Mouse (Mus musculus) hindbrain, embryonic 13.5 days (tissue): ENCODE results near the gene Stip1. TPM values are rescaled to one million over a fixed set of nuclear protein-coding genes. Genes with fewer than 3 reads are reported as not detected.
"Not testable (repeated sequence)": the region's sequence is repeated elsewhere in the genome, so short reads cannot be mapped to it uniquely, and the experiment has no call there.

ENCODE experiments used
- ATAC-seq: fragments of 200-750 bp; cut with Nextera tagmentation; 2 replicates; pipeline ENCODE4 v1.8.0; 2017; ENCODE audit warnings: moderate TSS enrichment; ENCODE audit not compliant: low FRiP score
- H3K27ac ChIP-seq: fragments of 300-500 bp; sonication (generic); 2 replicates; pipeline ENCODE4 v1.5.1; 2015; ENCODE audit warnings: inconsistent platforms, mild to moderate bottlenecking, moderate library complexity
- H3K27me3 ChIP-seq: fragments of 300-500 bp; sonication (generic); 2 replicates; pipeline ENCODE4 v1.6.1; 2015; ENCODE audit warnings: mild to moderate bottlenecking, inconsistent platforms
- H3K36me3 ChIP-seq: fragments of 300-500 bp; sonication (generic); 2 replicates; pipeline ENCODE4 v1.6.1; 2015; ENCODE audit warnings: mild to moderate bottlenecking, inconsistent platforms
- H3K4me1 ChIP-seq: fragments of 300-500 bp; sonication (generic); replicated peaks from 2 replicates; pipeline ENCODE4 v1.6.1; 2015; ENCODE audit warnings: inconsistent platforms
- H3K4me2 ChIP-seq: fragments of 300-500 bp; sonication (generic); 2 replicates; pipeline ENCODE4 v1.6.1; 2015; ENCODE audit warnings: inconsistent platforms, mild to moderate bottlenecking, moderate library complexity
- H3K4me3 ChIP-seq: fragments of 300-500 bp; sonication (generic); 2 replicates; pipeline ENCODE4 v1.5.1; 2015; ENCODE audit warnings: mild to moderate bottlenecking, inconsistent platforms
- H3K9ac ChIP-seq: fragments of 300-500 bp; sonication (generic); 2 replicates; pipeline ENCODE4 v1.6.1; 2015; ENCODE audit warnings: mild to moderate bottlenecking, inconsistent platforms
- H3K9me3 ChIP-seq: fragments of 300-500 bp; sonication (generic); 2 replicates; pipeline ENCODE4 v1.6.1; 2016; ENCODE audit warnings: inconsistent platforms
- WGBS: fragments of 180-500 bp; shearing (Covaris S2); methylation state at CpG from one replicate; pipeline ENCODE4 v1.1.7; 2015; 5-methylcytosine and 5-hydroxymethylcytosine counted together
- polyA plus RNA-seq: library from polyadenylated mRNA; unstranded; fragments of >200 nt; fragmentation: Nextera tagmentation; extraction: Ambion mirVana; gene quantifications from 2 replicates; pipeline ENCODE4 v1.2.1, GENCODE M21; 2015

The Stip1 gene
- polyA plus RNA-seq, 1 experiment from 2014 or later = 233 TPM

- no peaks in the 10 kb centered on the region for H3K9me3 ChIP-seq
- no peak for ATAC-seq
- H3K4me3 ChIP-seq = no peak overlapping the region
- H3K27ac ChIP-seq = no peak overlapping the region
- peaks cover 26% of the 10 kb centered on the region for H3K36me3 ChIP-seq
- WGBS = 86% methylated on average over 9 of the region's 9 CpGs
- H3K4me1 ChIP-seq = peaks cover 41% of the 10 kb centered on the region
- no peak overlapping the region for H3K9ac ChIP-seq
- no peaks in the 10 kb centered on the region for H3K27me3 ChIP-seq
- no peak overlapping the region for H3K4me2 ChIP-seq
Measured at GRCm38 (mm10) chr19:6997721-6998290, 42.0 kb downstream of the Stip1 start.

- WGBS = under 1% methylated on average over 24 of the region's 24 CpGs
- H3K9me3 ChIP-seq = no peaks in the 10 kb centered on the region
- peaks cover 52% of the 10 kb centered on the region for H3K4me1 ChIP-seq
- H3K4me2 ChIP-seq = peak within 1 kb of the TSS; percentile 87
- H3K27me3 ChIP-seq = no peaks in the 10 kb centered on the region
- 0 out of 2 replicates have a peak within 1 kb of the TSS, but pooled peaks have one; percentile 72 for H3K27ac ChIP-seq
- peak within 1 kb of the TSS; percentile 63 for H3K4me3 ChIP-seq
- peak within 1 kb of the TSS; percentile 83 for H3K9ac ChIP-seq
- peaks cover 26% of the 10 kb centered on the region for H3K36me3 ChIP-seq
- peak; percentile 66 for ATAC-seq
Measured at GRCm38 (mm10) chr19:6996006-6996405, 43.8 kb downstream of the Stip1 start, which contains the start of the genes Nudt22 and Trpt1. Gene Nudt22 (minus strand): TSS chr19:6996117. Gene Trpt1 (plus strand): TSS chr19:6996131.

GRCm38 (mm10) chr19:6995255-6995991, 44.3 kb downstream of the Stip1 start:
- H3K9ac ChIP-seq = peak overlapping the region; percentile 83
- whole genome bisulfite sequencing = 48% methylated on average over 21 of the region's 21 CpGs
- peaks cover 52% of the 10 kb centered on the region for H3K4me1 ChIP-seq
- H3K27me3 ChIP-seq = no peaks in the 10 kb centered on the region
- no peaks in the 10 kb centered on the region for H3K9me3 ChIP-seq
- peak overlapping the region; percentile 63 for H3K4me3 ChIP-seq
- H3K4me2 ChIP-seq = peak overlapping the region; percentile 87
- no peak for ATAC-seq
- no peak overlapping the region for H3K27ac ChIP-seq
- H3K36me3 ChIP-seq = peaks cover 24% of the 10 kb centered on the region

- no peak overlapping the region for H3K27ac ChIP-seq
- WGBS = 89% methylated on average over 8 of the region's 8 CpGs
- H3K27me3 ChIP-seq = no peaks in the 10 kb centered on the region
- H3K4me3 ChIP-seq = no peak overlapping the region
- H3K36me3 ChIP-seq = peaks cover 15% of the 10 kb centered on the region
- H3K4me1 ChIP-seq = peaks cover 52% of the 10 kb centered on the region
- ATAC-seq = no peak
- no peak overlapping the region for H3K9ac ChIP-seq
- no peak overlapping the region for H3K4me2 ChIP-seq
- no peaks in the 10 kb centered on the region for H3K9me3 ChIP-seq
Measured at GRCm38 (mm10) chr19:6994489-6994888, 45.3 kb downstream of the Stip1 start.

- H3K27ac ChIP-seq = no peak overlapping the region
- H3K9ac ChIP-seq = no peak overlapping the region
- no peaks in the 10 kb centered on the region for H3K9me3 ChIP-seq
- H3K36me3 ChIP-seq = peaks cover 10% of the 10 kb centered on the region
- peak overlapping the region; percentile 89; the same call in 1 of the 2 replicates for H3K4me2 ChIP-seq
- H3K4me1 ChIP-seq = peaks cover 52% of the 10 kb centered on the region
- WGBS = 87% methylated on average over 8 of the region's 8 CpGs
- no peaks in the 10 kb centered on the region for H3K27me3 ChIP-seq
- no peak for ATAC-seq
- H3K4me3 ChIP-seq = no peak overlapping the region
Measured at GRCm38 (mm10) chr19:6994002-6994401, 45.8 kb downstream of the Stip1 start.

GRCm38 (mm10) chr19:6993011-6993770, 46.6 kb downstream of the Stip1 start:
- Histone ChIP-seq H3K4me1 (peaks cover 55% of the 10 kb centered on the region), H3K9me3 (no peaks in the 10 kb centered on the region), H3K9ac (peak overlapping the region; percentile 75), H3K4me3 (peak overlapping the region; percentile 55), H3K4me2 (peak overlapping the region; percentile 89), H3K27ac (peak overlapping the region; percentile 61), H3K36me3 (peaks cover 2% of the 10 kb centered on the region), H3K27me3 (no peaks in the 10 kb centered on the region)
- 65% methylated on average over 14 of the region's 14 CpGs for WGBS
- no peak for ATAC-seq

- H3K27ac ChIP-seq = peak within 1 kb of the TSS; percentile 61
- peak within 1 kb of the TSS; percentile 75 for H3K9ac ChIP-seq
- no peaks in the 10 kb centered on the region for H3K9me3 ChIP-seq
- peaks cover 53% of the 10 kb centered on the region for H3K4me1 ChIP-seq
- H3K36me3 ChIP-seq = no peaks in the 10 kb centered on the region
- H3K4me2 ChIP-seq = peak within 1 kb of the TSS; percentile 89
- H3K27me3 ChIP-seq = no peaks in the 10 kb centered on the region
- peak; percentile 94 for ATAC-seq
- peak within 1 kb of the TSS; percentile 55 for H3K4me3 ChIP-seq
- 1% methylated on average over 37 of the region's 37 CpGs for WGBS
Measured at GRCm38 (mm10) chr19:6992011-6992858, 47.5 kb downstream of the Stip1 start, which contains the start of gene Dnajc4. Gene Dnajc4 (minus strand): TSS chr19:6992572.

- H3K36me3 ChIP-seq, H3K9me3 ChIP-seq, ATAC-seq, H3K27me3 ChIP-seq, H3K4me2 ChIP-seq, H3K9ac ChIP-seq, H3K27ac ChIP-seq, H3K4me3 ChIP-seq: not testable (repeated sequence)
- peaks cover 53% of the 10 kb centered on the region for H3K4me1 ChIP-seq
- WGBS = 95% methylated on average over 6 of the region's 6 CpGs
Measured at GRCm38 (mm10) chr19:6991166-6991565, 48.6 kb downstream of the Stip1 start.

- no peak for ATAC-seq
- Histone ChIP-seq H3K4me2 (no peak overlapping the region), H3K27me3 (no peaks in the 10 kb centered on the region), H3K9me3 (no peaks in the 10 kb centered on the region), H3K36me3 (no peaks in the 10 kb centered on the region), H3K4me1 (peaks cover 56% of the 10 kb centered on the region), H3K27ac (no peak overlapping the region), H3K4me3 (no peak overlapping the region), H3K9ac (no peak overlapping the region)
- 90% methylated on average over 6 of the region's 6 CpGs for whole genome bisulfite sequencing
Measured at GRCm38 (mm10) chr19:6990712-6991111, 49.1 kb downstream of the Stip1 start.

- no peak overlapping the region for H3K4me2 ChIP-seq
- no peaks in the 10 kb centered on the region for H3K9me3 ChIP-seq
- no peaks in the 10 kb centered on the region for H3K27me3 ChIP-seq
- peaks cover 10% of the 10 kb centered on the region for H3K36me3 ChIP-seq
- no peak overlapping the region; the same call in 1 of the 2 replicates for H3K4me3 ChIP-seq
- H3K27ac ChIP-seq = no peak overlapping the region
- no peak for ATAC-seq
- no peak overlapping the region for H3K9ac ChIP-seq
- peaks cover 43% of the 10 kb centered on the region for H3K4me1 ChIP-seq
- 88% methylated on average over 8 of the region's 8 CpGs for whole genome bisulfite sequencing
Measured at GRCm38 (mm10) chr19:6989251-6989650, 50.5 kb downstream of the Stip1 start.

- WGBS = 3% methylated on average over 8 of the region's 8 CpGs
- Histone ChIP-seq H3K9me3 (no peaks in the 10 kb centered on the region), H3K4me3 (peak overlapping the region; percentile 57), H3K4me2 (peak overlapping the region; percentile 93), H3K36me3 (peaks cover 21% of the 10 kb centered on the region), H3K27me3 (no peaks in the 10 kb centered on the region), H3K27ac (peak overlapping the region; percentile 76), H3K9ac (peak overlapping the region; percentile 82), H3K4me1 (peaks cover 36% of the 10 kb centered on the region)
- no peak for ATAC-seq
Measured at GRCm38 (mm10) chr19:6987904-6988285, 51.9 kb downstream of the Stip1 start.
